Mouse (Mus musculus): ENCODE results near the gene Kat2a.

The Kat2a gene

GRCm38 (mm10) chr11:100705095-100705747, 7.0 kb downstream of the Kat2a start:
- no peak for DNase-seq

- no peak for DNase-seq
Observed at GRCm38 (mm10) chr11:100703851-100704531, 8.3 kb downstream of the Kat2a start, which contains the start of gene Dhx58. Gene Dhx58, minus strand, starts transcription at chr11:100704271.

- no peak for DNase-seq
Observed at GRCm38 (mm10) chr11:100703366-100703765, 8.9 kb downstream of the Kat2a start.

GRCm38 (mm10) chr11:100702906-100703305, 9.4 kb downstream of the Kat2a start:
- DNase-seq = peak in 1 of 2 experiments; percentile 24

GRCm38 (mm10) chr11:100702081-100702851, 10.0 kb downstream of the Kat2a start:
- DNase-seq = peak in 1 of 2 experiments; percentile 32

GRCm38 (mm10) chr11:100701301-100701700, 11.0 kb downstream of the Kat2a start:
- DNase-seq = no peak

DNA sequence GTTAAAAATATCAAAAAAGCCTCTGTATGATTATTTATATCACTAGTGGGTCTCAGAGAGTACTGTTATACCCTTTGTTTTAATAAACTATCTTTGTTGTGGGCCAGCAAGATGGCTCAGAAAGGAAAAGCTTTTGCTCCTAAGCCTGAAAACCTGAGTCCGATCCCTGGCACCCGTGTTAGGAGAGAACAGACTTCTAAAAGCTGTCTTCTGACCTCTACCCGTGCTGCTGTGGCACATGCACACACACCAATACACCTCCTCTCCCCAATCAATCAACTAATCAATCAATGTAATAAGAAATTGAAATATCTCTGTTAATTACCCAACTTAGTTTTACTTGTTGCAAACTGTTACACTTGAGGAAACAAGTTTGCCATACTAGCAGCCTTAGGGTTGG, 11.6 kb downstream of the Kat2a start:
- no peak for DNase-seq

DNA sequence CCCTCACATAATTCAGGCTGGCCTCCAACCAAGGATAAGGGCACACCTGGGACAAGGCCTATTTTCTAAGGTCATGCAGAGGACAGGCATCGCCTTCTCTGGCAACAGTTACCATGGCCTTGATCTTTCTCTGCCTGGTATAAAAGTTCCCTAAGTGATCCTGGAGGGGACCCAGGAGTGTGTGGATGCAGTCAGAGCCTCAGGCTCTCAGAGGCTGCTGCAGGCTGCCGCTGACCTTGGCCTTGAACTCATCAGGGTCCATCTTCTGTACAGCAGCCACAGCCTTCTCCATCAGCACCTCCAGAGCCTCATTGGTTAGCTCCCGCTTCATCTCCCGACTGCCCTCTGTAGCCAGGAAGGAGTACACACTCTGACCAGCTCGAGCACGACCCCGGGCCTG, 14.3 kb downstream of the Kat2a start:
- no peak for DNase-seq

GRCm38 (mm10) chr11:100694926-100695325, 17.3 kb downstream of the Kat2a start:
- DNase-seq = peak; percentile 42 to 44

DNA sequence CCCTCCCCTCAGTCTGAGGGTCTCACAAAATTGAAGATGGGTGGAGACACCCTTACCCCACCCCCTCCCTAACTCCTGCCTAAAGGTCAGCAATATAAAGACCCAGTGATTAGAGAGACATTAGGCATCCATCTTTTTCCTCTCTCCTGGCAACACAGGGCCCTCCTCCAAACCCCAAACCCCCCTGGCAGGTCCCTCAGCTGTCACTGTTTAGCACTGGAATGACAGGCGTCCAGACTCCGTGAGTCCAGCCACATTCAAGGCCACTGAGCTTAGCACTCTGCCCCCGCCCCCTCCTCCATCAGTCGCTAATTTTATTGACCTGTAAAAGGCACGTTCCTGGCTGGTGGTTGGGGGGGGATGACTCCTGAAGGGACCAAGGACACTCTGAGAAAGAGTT, 19.1 kb downstream of the Kat2a start:
- DNase-seq = no peak

GRCm38 (mm10) chr11:100692164-100692616, 20.1 kb downstream of the Kat2a start, which contains the start of gene Zfp385c:
Gene Zfp385c, minus strand, starts transcription at chr11:100692455.
- DNase-seq = no peak

DNA sequence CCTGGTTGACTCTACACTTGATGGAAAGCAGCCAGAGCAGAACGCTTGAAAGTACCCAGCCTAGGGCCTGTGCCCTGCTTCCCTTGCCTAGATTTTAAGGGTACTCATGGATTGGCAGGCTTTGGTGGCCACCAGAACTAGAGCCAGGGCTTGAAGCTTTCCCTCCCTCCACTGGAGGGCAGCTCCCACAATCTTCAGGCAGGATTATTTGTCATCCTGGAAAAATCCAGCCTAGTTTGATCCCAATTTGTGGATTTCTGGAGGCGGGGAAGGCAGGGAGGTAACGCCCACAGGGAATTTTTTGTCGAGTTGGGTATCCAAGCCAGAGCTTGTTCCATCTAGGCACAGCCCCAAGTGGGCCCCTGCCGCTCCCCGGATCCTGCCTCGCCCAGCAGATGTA, 21.9 kb downstream of the Kat2a start:
- DNase-seq = no peak

DNA sequence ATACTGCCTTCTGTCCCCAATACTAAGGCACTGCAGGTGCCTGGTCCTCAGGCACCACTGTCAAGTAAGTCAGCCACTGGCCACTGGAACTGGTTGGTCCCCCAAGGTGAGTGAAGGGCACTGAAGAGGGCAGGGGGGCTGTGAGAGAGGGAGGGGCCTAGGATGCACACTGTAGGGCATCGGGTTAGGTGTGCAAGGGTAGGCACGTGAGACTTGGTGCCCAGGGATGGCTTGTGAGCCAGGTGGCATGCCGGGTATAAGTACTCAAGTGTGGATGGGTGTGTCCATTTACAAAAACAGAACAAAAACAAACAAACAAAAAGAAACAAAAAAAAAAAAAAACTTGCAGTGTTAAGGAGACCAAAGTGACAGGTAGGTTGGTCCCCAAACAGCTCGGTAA, 23.8 kb downstream of the Kat2a start:
- DNase-seq = no peak

GRCm38 (mm10) chr11:100687265-100687664, 25.0 kb downstream of the Kat2a start:
- no peak for DNase-seq

GRCm38 (mm10) chr11:100685371-100685770, 26.9 kb downstream of the Kat2a start:
- no peak for DNase-seq

- DNase-seq = no peak
Observed at GRCm38 (mm10) chr11:100684084-100684483, 28.2 kb downstream of the Kat2a start.

DNA sequence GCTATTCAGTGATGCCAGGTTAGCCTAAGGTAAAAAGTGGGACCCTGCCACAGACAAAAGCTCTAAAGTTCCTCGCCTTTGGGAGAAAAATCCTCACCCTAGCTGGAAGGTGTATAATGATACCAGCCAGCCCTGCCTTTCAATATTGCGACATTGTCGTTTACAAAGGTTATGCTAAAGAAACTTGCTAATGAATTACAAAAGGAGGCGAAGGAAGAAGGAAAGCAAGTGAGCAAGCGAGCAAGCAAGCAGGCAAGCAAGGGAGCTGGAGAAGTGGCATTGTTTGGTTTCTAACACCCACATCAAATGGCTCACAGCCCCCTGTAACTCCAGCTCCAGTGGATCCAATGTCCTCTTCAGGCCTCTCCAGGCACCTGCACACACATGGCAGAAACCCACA, 29.7 kb downstream of the Kat2a start:
- DNase-seq = no peak

DNA sequence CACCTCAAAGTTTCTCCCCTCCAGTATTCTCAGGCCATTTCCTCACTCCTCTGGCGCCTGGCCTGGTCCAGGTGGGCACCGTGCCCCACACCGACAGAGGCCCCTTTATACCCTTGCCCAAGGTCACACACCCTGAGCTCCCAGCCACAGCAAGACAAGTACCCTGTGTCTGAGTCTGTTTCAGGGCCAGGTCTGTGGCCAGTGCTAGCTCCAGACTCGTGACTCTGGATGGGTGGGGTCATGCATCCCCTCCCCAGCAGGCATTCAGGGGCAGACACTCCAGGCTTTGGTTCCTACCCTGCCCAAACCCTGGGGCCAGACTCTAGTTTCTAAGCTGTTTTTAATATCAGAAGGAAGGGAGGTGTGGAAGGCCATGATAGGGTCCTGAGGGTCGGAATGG, 30.4 kb downstream of the Kat2a start:
- no peak for DNase-seq

- DNase-seq = no peak
Observed at GRCm38 (mm10) chr11:100677810-100678209, 34.5 kb downstream of the Kat2a start.

- DNase-seq = no peak
Observed at GRCm38 (mm10) chr11:100673169-100673568, 39.1 kb downstream of the Kat2a start.

DNA sequence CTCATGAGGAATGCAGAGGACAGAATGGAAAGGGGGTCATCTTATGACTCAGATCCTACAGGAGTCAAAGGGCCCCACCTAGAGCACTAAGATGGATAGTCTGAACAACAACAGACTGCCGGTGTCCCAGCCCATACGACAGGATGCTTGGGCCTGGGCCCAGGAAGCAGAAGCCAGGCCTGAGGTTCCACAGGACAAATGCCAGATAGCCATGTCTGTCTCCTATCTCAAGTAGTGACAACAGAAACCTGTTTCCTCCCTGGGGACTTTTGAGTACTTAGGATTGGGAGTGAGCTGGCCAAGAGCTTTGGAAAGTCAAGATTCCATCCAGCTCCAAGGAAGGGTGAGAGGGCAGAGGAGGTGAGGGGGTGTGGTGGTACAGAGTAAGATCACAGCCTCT, 40.3 kb downstream of the Kat2a start:
- no peak for DNase-seq

- no peak for DNase-seq
Observed at GRCm38 (mm10) chr11:100671049-100671448, 41.2 kb downstream of the Kat2a start.

GRCm38 (mm10) chr11:100659806-100660205, 52.5 kb downstream of the Kat2a start:
- no peak for DNase-seq

GRCm38 (mm10) chr11:100656458-100656857, 55.8 kb downstream of the Kat2a start:
- DNase-seq = no peak

Data from thymus, adult 18-20 months (tissue).